8 mouse cellular contexts compared by ENCODE assay signal in the genomic region with DNA sequence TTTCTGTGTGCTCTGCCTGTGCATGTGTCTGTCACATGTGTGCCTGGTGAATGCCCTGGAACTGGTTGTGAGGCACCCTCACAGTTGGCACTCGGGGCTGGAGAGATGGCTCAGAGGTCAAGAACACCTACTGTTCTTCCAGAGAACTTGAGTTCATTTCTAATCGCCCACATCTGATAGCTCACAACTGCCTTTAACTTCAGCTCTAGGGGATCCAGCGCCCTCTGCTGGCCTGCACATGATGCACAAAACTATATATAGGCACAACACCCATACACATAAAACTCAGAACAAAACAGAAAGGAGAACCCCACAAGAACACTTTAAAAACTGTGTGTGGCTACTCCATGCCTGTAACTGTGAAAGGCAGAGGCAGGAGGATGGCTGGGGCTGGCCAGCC. TPM values are rescaled to one million over a fixed set of nuclear protein-coding genes. Genes with fewer than 3 reads are reported as not detected.
A peak's percentile ranks its signal among the peaks of the same experiment; 100 is the strongest.
DNase-seq lines count a peak whose midpoint lies in the region; ATAC-seq and TF ChIP-seq lines count a peak whose summit lies in the region.

No protein-coding gene starts in this region.

- H3K36me3 ChIP-seq in midbrain, embryonic 14.5 days (ENCODE audit: control insufficient read depth, insufficient read depth, low read length): peaks cover 100% of the 10 kb centered on the region
- H3K36me3 ChIP-seq in midbrain, embryonic 15.5 days (replicated peaks): peaks cover 61% of the 10 kb centered on the region
- peaks cover 60% of the 10 kb centered on the region for H3K36me3 ChIP-seq in intestine, embryonic 16.5 days (ENCODE audit: control insufficient read depth, insufficient read depth, low read length)

- H3K27me3 ChIP-seq in midbrain, embryonic 14.5 days (ENCODE audit: control insufficient read depth, insufficient read depth, low read length): no peaks in the 10 kb centered on the region
- no peaks in the 10 kb centered on the region for H3K27me3 ChIP-seq in midbrain, embryonic 15.5 days (replicated peaks)
- no peaks in the 10 kb centered on the region for H3K27me3 ChIP-seq in intestine, embryonic 16.5 days (replicated peaks; ENCODE audit: control insufficient read depth, insufficient read depth, low read length)

- no peak overlapping the region for H3K9ac ChIP-seq in midbrain, embryonic 14.5 days (replicated peaks; ENCODE audit: low read length)
- H3K9ac ChIP-seq in midbrain, embryonic 15.5 days: no peak overlapping the region
- H3K9ac ChIP-seq in intestine, embryonic 16.5 days (ENCODE audit: low read depth, low read length): no peak overlapping the region

- H3K9me3 ChIP-seq in midbrain, embryonic 14.5 days (ENCODE audit: control insufficient read depth, low read length): no peaks in the 10 kb centered on the region
- H3K9me3 ChIP-seq in midbrain, embryonic 15.5 days: no peaks in the 10 kb centered on the region
- H3K9me3 ChIP-seq in intestine, embryonic 16.5 days (ENCODE audit: control insufficient read depth, low read length): no peaks in the 10 kb centered on the region

- 60% methylated on average over 3 of the region's 3 CpGs for WGBS in midbrain, embryonic 14.5 days
- 56% methylated on average over 3 of the region's 3 CpGs for WGBS in midbrain, embryonic 15.5 days
- WGBS in intestine, embryonic 16.5 days: 53% methylated on average over 3 of the region's 3 CpGs

- H3K4me1 ChIP-seq in midbrain, embryonic 14.5 days (ENCODE audit: control insufficient read depth, insufficient read depth, low read length): no peaks in the 10 kb centered on the region
- H3K4me1 ChIP-seq in midbrain, embryonic 15.5 days: no peaks in the 10 kb centered on the region
- no peaks in the 10 kb centered on the region for H3K4me1 ChIP-seq in intestine, embryonic 16.5 days (ENCODE audit: control insufficient read depth, insufficient read depth, low read length)

- ATAC-seq in midbrain, embryonic 14.5 days (ENCODE audit: low FRiP score, low TSS enrichment): no peak
- no peak for ATAC-seq in midbrain, embryonic 15.5 days (replicated peaks)
- ATAC-seq in intestine, embryonic 16.5 days: 0 out of 2 replicates have a peak, but pooled peaks have one; percentile 8

- TF ChIP-seq POLR2A in brain, embryonic 14.5 days (IDR thresholded peaks at IDR 0.05; ENCODE audit: borderline replicate concordance, extremely low read depth, insufficient read depth, insufficient read length, poor library complexity, severe bottlenecking): no peak

- no peak overlapping the region for H3K27ac ChIP-seq in midbrain, embryonic 14.5 days (replicated peaks; ENCODE audit: low read depth, low read length)
- H3K27ac ChIP-seq in midbrain, embryonic 15.5 days: no peak overlapping the region
- no peak overlapping the region for H3K27ac ChIP-seq in intestine, embryonic 16.5 days (ENCODE audit: low read length)

- TF ChIP-seq CTCF in brain, embryonic 14.5 days (IDR thresholded peaks at IDR 0.05; ENCODE audit: borderline replicate concordance, extremely low read depth, insufficient read depth, insufficient read length): peak; percentile 64; the same call in 1 of the 2 replicates

- no peak overlapping the region for H3K4me3 ChIP-seq in midbrain, embryonic 14.5 days (replicated peaks; ENCODE audit: low read depth, low read length)
- H3K4me3 ChIP-seq in midbrain, embryonic 15.5 days: no peak overlapping the region
- H3K4me3 ChIP-seq in intestine, embryonic 16.5 days (ENCODE audit: low read length): no peak overlapping the region

- peak; percentile 63 for DNase-seq in embryo, embryonic 10 days (ENCODE audit: low spot score)
- no peak for DNase-seq in embryo, embryonic 9.5 days (ENCODE audit: extremely low spot score)
- DNase-seq in midbrain, embryonic 14.5 days: peak; percentile 70
- DNase-seq in brain, embryonic 14.5 days (ENCODE audit: low read depth): peak; percentile 59
- peak; percentile 42 for DNase-seq in lung, postnatal 25 days (ENCODE audit: low spot score)
- DNase-seq in thymus, postnatal 0 days (ENCODE audit: low spot score): peak; percentile 64

- H3K4me2 ChIP-seq in midbrain, embryonic 14.5 days (ENCODE audit: low read length): no peak overlapping the region
- no peak overlapping the region for H3K4me2 ChIP-seq in midbrain, embryonic 15.5 days
- H3K4me2 ChIP-seq in intestine, embryonic 16.5 days (ENCODE audit: low read depth, low read length): no peak overlapping the region

RNA-seq across cellular contexts. Expression of a gene that starts 11.8 kb away (rescaled TPM):
- 140 and 154 TPM in 2 replicates for polyA plus RNA-seq in midbrain, embryonic 14.5 days (2014; fragmentation: Nextera tagmentation; extraction: Ambion mirVana)
- polyA plus RNA-seq in midbrain, embryonic 15.5 days (2015; fragmentation: Nextera tagmentation; extraction: Ambion mirVana): 142 and 155 TPM in 2 replicates
- 67.3 and 72.9 TPM in 2 replicates for polyA plus RNA-seq in brain, embryonic 14.5 days (2012; rRNA removed)
- polyA plus RNA-seq in intestine, embryonic 16.5 days (2015; fragmentation: Nextera tagmentation; extraction: Ambion mirVana): 132 and 137 TPM in 2 replicates
- polyA plus RNA-seq in thymus, postnatal 0 days (2015; fragmentation: Nextera tagmentation; extraction: Ambion mirVana): 133 and 134 TPM in 2 replicates

RNA-seq across cellular contexts. Expression of a gene that starts 12.1 kb away (rescaled TPM):
- 0.22 and 0.32 TPM in 2 replicates for polyA plus RNA-seq in midbrain, embryonic 14.5 days (2014; fragmentation: Nextera tagmentation; extraction: Ambion mirVana)
- polyA plus RNA-seq in midbrain, embryonic 15.5 days (2015; fragmentation: Nextera tagmentation; extraction: Ambion mirVana): 0.25 and 0.26 TPM in 2 replicates
- 1.4 and 1.6 TPM in 2 replicates for polyA plus RNA-seq in brain, embryonic 14.5 days (2012; rRNA removed)
- polyA plus RNA-seq in intestine, embryonic 16.5 days (2015; fragmentation: Nextera tagmentation; extraction: Ambion mirVana): 0.42 and 0.64 TPM in 2 replicates
- 1.5 and 2.0 TPM in 2 replicates for polyA plus RNA-seq in thymus, postnatal 0 days (2015; fragmentation: Nextera tagmentation; extraction: Ambion mirVana)

RNA-seq across cellular contexts. Expression of a gene that starts 15.1 kb away (rescaled TPM):
- 44.7 and 50.4 TPM in 2 replicates for polyA plus RNA-seq in midbrain, embryonic 14.5 days (2014; fragmentation: Nextera tagmentation; extraction: Ambion mirVana)
- polyA plus RNA-seq in midbrain, embryonic 15.5 days (2015; fragmentation: Nextera tagmentation; extraction: Ambion mirVana): 67.2 and 69.1 TPM in 2 replicates
- 154 and 197 TPM in 2 replicates for polyA plus RNA-seq in brain, embryonic 14.5 days (2012; rRNA removed)
- 30.3 and 32.5 TPM in 2 replicates for polyA plus RNA-seq in intestine, embryonic 16.5 days (2015; fragmentation: Nextera tagmentation; extraction: Ambion mirVana)
- polyA plus RNA-seq in thymus, postnatal 0 days (2015; fragmentation: Nextera tagmentation; extraction: Ambion mirVana): 35.2 and 41.3 TPM in 2 replicates

RNA-seq across cellular contexts. Expression of a gene that starts 26.3 kb away (rescaled TPM):
- 9.5 and 31.7 TPM in 2 replicates for polyA plus RNA-seq in midbrain, embryonic 14.5 days (2014; fragmentation: Nextera tagmentation; extraction: Ambion mirVana)
- polyA plus RNA-seq in midbrain, embryonic 15.5 days (2015; fragmentation: Nextera tagmentation; extraction: Ambion mirVana): 44.0 and 48.3 TPM in 2 replicates
- 116 and 136 TPM in 2 replicates for polyA plus RNA-seq in brain, embryonic 14.5 days (2012; rRNA removed)
- 15.5 and 18.6 TPM in 2 replicates for polyA plus RNA-seq in intestine, embryonic 16.5 days (2015; fragmentation: Nextera tagmentation; extraction: Ambion mirVana)
- 11.7 and 15.6 TPM in 2 replicates for polyA plus RNA-seq in thymus, postnatal 0 days (2015; fragmentation: Nextera tagmentation; extraction: Ambion mirVana)

RNA-seq across cellular contexts. Expression of a gene that starts 40.0 kb away (rescaled TPM):
- polyA plus RNA-seq in midbrain, embryonic 14.5 days (2014; fragmentation: Nextera tagmentation; extraction: Ambion mirVana): 4.5 and 5.2 TPM in 2 replicates
- polyA plus RNA-seq in midbrain, embryonic 15.5 days (2015; fragmentation: Nextera tagmentation; extraction: Ambion mirVana): 5.5 and 5.9 TPM in 2 replicates
- polyA plus RNA-seq in brain, embryonic 14.5 days (2012; rRNA removed): 4.8 and 5.3 TPM in 2 replicates
- 8.8 and 10.6 TPM in 2 replicates for polyA plus RNA-seq in intestine, embryonic 16.5 days (2015; fragmentation: Nextera tagmentation; extraction: Ambion mirVana)
- 37.2 and 38.0 TPM in 2 replicates for polyA plus RNA-seq in thymus, postnatal 0 days (2015; fragmentation: Nextera tagmentation; extraction: Ambion mirVana)
